Mouse (Mus musculus) hindlimb bud, embryonic 11.5 days (tissue): Measurements from ENCODE around the gene Ankrd44.

Experiments used
- DNase-seq: peaks from one replicate; pipeline ENCODE4 v3.0.0-alpha.2; 2012; ENCODE audit warnings: low read depth, low spot score; ENCODE audit errors: extremely low spot score

Gene Ankrd44

GRCm38 (mm10) chr1:54665095-54665494, 261.1 kb downstream of the Ankrd44 start:
- DNase-seq = no peak

GRCm38 (mm10) chr1:54660674-54661073, 265.5 kb downstream of the Ankrd44 start:
- no peak for DNase-seq

- no peak for DNase-seq
These were observed 267.6 kb downstream of the Ankrd44 start for GRCm38 (mm10) chr1:54658558-54658957.

GRCm38 (mm10) chr1:54648237-54648636, 277.9 kb downstream of the Ankrd44 start:
- no peak for DNase-seq

- no peak for DNase-seq
These were observed 278.8 kb downstream of the Ankrd44 start for GRCm38 (mm10) chr1:54647335-54647745.

- no peak for DNase-seq
These were observed 285.9 kb downstream of the Ankrd44 start for GRCm38 (mm10) chr1:54640184-54640795.

- no peak for DNase-seq
These were observed 286.6 kb downstream of the Ankrd44 start for GRCm38 (mm10) chr1:54639506-54640078.

GRCm38 (mm10) chr1:54639076-54639475, 287.1 kb downstream of the Ankrd44 start:
- DNase-seq = no peak

- DNase-seq = no peak
These were observed 288.8 kb downstream of the Ankrd44 start for GRCm38 (mm10) chr1:54637340-54637739.

GRCm38 (mm10) chr1:54629106-54629505, 297.1 kb downstream of the Ankrd44 start:
- DNase-seq = no peak

- no peak for DNase-seq
These were observed 311.2 kb downstream of the Ankrd44 start for GRCm38 (mm10) chr1:54614963-54615362.

GRCm38 (mm10) chr1:54612344-54612743, 313.8 kb downstream of the Ankrd44 start:
- DNase-seq = no peak

GRCm38 (mm10) chr1:54611891-54612290, 314.3 kb downstream of the Ankrd44 start:
- DNase-seq = no peak

GRCm38 (mm10) chr1:54606936-54607335, 319.3 kb downstream of the Ankrd44 start:
- DNase-seq = no peak

- no peak for DNase-seq
These were observed 324.5 kb downstream of the Ankrd44 start for GRCm38 (mm10) chr1:54601692-54602091.

- DNase-seq = no peak
These were observed 325.9 kb downstream of the Ankrd44 start for GRCm38 (mm10) chr1:54600275-54600674.

GRCm38 (mm10) chr1:54597594-54598217, 328.5 kb downstream of the Ankrd44 start:
- no peak for DNase-seq

- DNase-seq = no peak
These were observed 330.0 kb downstream of the Ankrd44 start for GRCm38 (mm10) chr1:54596151-54596550.
